Mouse (Mus musculus): ENCODE measurements around the gene Spock1. TPM values are rescaled to one million over a fixed set of nuclear protein-coding genes. Genes with fewer than 3 reads are reported as not detected.
"Not testable (repeated sequence)": the region's sequence is repeated elsewhere in the genome, so short reads cannot be mapped to it uniquely, and the experiment has no call there.

Gene Spock1
- total RNA-seq, 1 experiment from 2014 or later = 13.1 TPM

- not testable (repeated sequence) for DNase-seq
Observed at GRCm38 (mm10) chr13:57589338-57589914, 318.7 kb downstream of the Spock1 start.

GRCm38 (mm10) chr13:57588558-57589273, 319.4 kb downstream of the Spock1 start:
- DNase-seq = peak; percentile 31

GRCm38 (mm10) chr13:57585131-57585530, 323.0 kb downstream of the Spock1 start:
- peak; percentile 18 for DNase-seq

- DNase-seq = no peak
Observed at GRCm38 (mm10) chr13:57582314-57582976, 325.7 kb downstream of the Spock1 start.

- no peak for DNase-seq
Observed at GRCm38 (mm10) chr13:57577541-57578244, 330.4 kb downstream of the Spock1 start.

GRCm38 (mm10) chr13:57573501-57573900, 334.6 kb downstream of the Spock1 start:
- DNase-seq = no peak

- no peak for DNase-seq
Observed at GRCm38 (mm10) chr13:57568404-57568803, 339.7 kb downstream of the Spock1 start.

- no peak for DNase-seq
Observed at GRCm38 (mm10) chr13:57555186-57555585, 352.9 kb downstream of the Spock1 start.

- DNase-seq = no peak
Observed at GRCm38 (mm10) chr13:57549743-57550142, 358.4 kb downstream of the Spock1 start.

GRCm38 (mm10) chr13:57536988-57537547, 371.1 kb downstream of the Spock1 start:
- no peak for DNase-seq

- DNase-seq = peak; percentile 33
Observed at GRCm38 (mm10) chr13:57534325-57534724, 373.8 kb downstream of the Spock1 start.

- no peak for DNase-seq
Observed at GRCm38 (mm10) chr13:57525946-57526345, 382.2 kb downstream of the Spock1 start.

- no peak for DNase-seq
Observed at GRCm38 (mm10) chr13:57524546-57524945, 383.6 kb downstream of the Spock1 start.

GRCm38 (mm10) chr13:57523366-57523765, 384.8 kb downstream of the Spock1 start:
- DNase-seq = no peak

GRCm38 (mm10) chr13:57522319-57522718, 385.8 kb downstream of the Spock1 start:
- no peak for DNase-seq

- peak; percentile 47 for DNase-seq
Observed at GRCm38 (mm10) chr13:57521152-57521551, 387.0 kb downstream of the Spock1 start.

GRCm38 (mm10) chr13:57519790-57520189, 388.3 kb downstream of the Spock1 start:
- DNase-seq = no peak

GRCm38 (mm10) chr13:57515737-57516136, 392.4 kb downstream of the Spock1 start:
- DNase-seq = no peak

GRCm38 (mm10) chr13:57501552-57501951, 406.6 kb downstream of the Spock1 start:
- no peak for DNase-seq

GRCm38 (mm10) chr13:57496778-57497177, 411.4 kb downstream of the Spock1 start:
- DNase-seq = no peak

GRCm38 (mm10) chr13:57494838-57495237, 413.3 kb downstream of the Spock1 start:
- DNase-seq = no peak

GRCm38 (mm10) chr13:57488926-57489325, 419.2 kb downstream of the Spock1 start:
- DNase-seq = no peak
